Mouse (Mus musculus) liver, embryonic 12.5 days (tissue): ENCODE data around the gene Ptdss2. TPM values are rescaled to one million over a fixed set of nuclear protein-coding genes. Genes with fewer than 3 reads are reported as not detected.

Experiments used
- ATAC-seq: fragments of 200-750 bp; cut with Nextera tagmentation; 2 replicates; pipeline ENCODE4 v1.8.0; 2017; ENCODE audit warnings: moderate number of reproducible peaks, mild to moderate bottlenecking, moderate library complexity
- H3K27ac ChIP-seq: fragments of 300-500 bp; sonication (generic); 2 replicates; pipeline ENCODE4 v1.5.1; 2016; ENCODE audit warnings: mild to moderate bottlenecking
- H3K27me3 ChIP-seq: fragments of 300-500 bp; sonication (generic); replicated peaks from 2 replicates; pipeline ENCODE4 v1.6.1; 2016; ENCODE audit warnings: mild to moderate bottlenecking, moderate library complexity
- H3K36me3 ChIP-seq: fragments of 300-500 bp; sonication (generic); 2 replicates; pipeline ENCODE4 v1.6.1; 2016; ENCODE audit warnings: mild to moderate bottlenecking, moderate library complexity
- H3K4me1 ChIP-seq: fragments of 300-500 bp; sonication (generic); 2 replicates; pipeline ENCODE4 v1.6.1; 2016
- H3K4me2 ChIP-seq: fragments of 300-500 bp; sonication (generic); 2 replicates; pipeline ENCODE4 v1.6.1; 2016; ENCODE audit warnings: mild to moderate bottlenecking, moderate library complexity
- H3K4me3 ChIP-seq: fragments of 300-500 bp; sonication (generic); 2 replicates; pipeline ENCODE4 v1.5.1; 2016; ENCODE audit warnings: mild to moderate bottlenecking, moderate library complexity
- H3K9ac ChIP-seq: fragments of 300-500 bp; sonication (generic); 2 replicates; pipeline ENCODE4 v1.6.1; 2016; ENCODE audit warnings: mild to moderate bottlenecking, moderate library complexity
- H3K9me3 ChIP-seq: fragments of 300-500 bp; sonication (generic); replicated peaks from 2 replicates; pipeline ENCODE4 v1.6.1; 2016; ENCODE audit warnings: mild to moderate bottlenecking, moderate library complexity
- WGBS: fragments of 180-500 bp; shearing (Covaris S2); methylation state at CpG from one replicate; pipeline ENCODE4 v1.1.7; 2016; ENCODE audit not compliant: insufficient replicate concordance; 5-methylcytosine and 5-hydroxymethylcytosine counted together
- polyA plus RNA-seq: library from polyadenylated mRNA; unstranded; fragments of >200 nt; fragmentation: Nextera tagmentation; extraction: Ambion mirVana; gene quantifications from 2 replicates; pipeline ENCODE4 v1.2.1, GENCODE M21; 2016

Gene Ptdss2
- polyA plus RNA-seq, 1 experiment from 2014 or later = 159 TPM

DNA sequence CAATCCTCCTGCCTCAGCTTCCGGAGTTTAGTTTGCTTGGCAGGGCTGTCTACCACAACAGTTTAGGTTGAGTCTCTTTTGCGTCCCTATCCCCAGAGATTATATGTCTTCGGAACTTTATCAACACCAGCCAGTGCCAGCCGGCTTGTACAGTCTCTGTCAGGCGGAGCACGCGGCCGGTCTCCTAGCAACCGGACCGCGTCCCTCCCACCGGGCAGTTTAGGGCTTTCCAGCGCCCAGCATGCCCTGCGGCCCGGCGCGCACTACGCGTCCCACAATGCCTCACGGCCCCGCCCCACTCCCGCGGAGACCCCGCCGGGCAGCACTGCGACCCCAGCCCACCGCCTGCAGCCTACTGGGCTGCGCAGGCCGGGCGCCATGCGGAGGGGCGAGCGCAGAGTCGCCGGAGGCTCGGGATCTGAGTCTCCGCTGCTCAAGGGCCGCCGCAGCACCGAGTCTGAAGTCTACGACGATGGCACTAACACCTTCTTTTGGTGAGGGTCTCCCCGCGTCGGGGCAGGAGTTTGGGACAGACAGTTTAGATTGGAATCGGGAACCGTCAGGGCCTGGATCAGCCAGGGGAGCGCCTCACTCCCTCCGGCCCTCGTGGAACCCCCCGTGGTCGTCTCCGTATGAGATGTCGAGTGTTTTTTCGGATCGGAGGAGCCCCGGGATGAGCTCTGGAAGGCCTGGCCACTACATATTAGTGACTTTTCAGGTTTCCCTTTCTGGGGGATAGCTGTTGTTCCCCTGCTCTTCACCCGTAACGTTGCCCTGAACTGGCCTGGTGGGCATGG is 9.0 kb downstream of the Ptdss2 start:
- H3K4me3 ChIP-seq = peak overlapping the region; percentile 90
- peaks cover 86% of the 10 kb centered on the region for H3K4me1 ChIP-seq
- peak; percentile 88 for ATAC-seq
- H3K9ac ChIP-seq = peak overlapping the region; percentile 93
- WGBS = 1% methylated on average over 59 of the region's 59 CpGs
- no peaks in the 10 kb centered on the region for H3K27me3 ChIP-seq
- peak overlapping the region; percentile 77 for H3K4me2 ChIP-seq
- H3K9me3 ChIP-seq = no peaks in the 10 kb centered on the region
- H3K27ac ChIP-seq = peak overlapping the region; percentile 99
- peaks cover 26% of the 10 kb centered on the region for H3K36me3 ChIP-seq

- Histone ChIP-seq H3K4me3 (peak overlapping the region; percentile 90), H3K9me3 (no peaks in the 10 kb centered on the region), H3K9ac (peak overlapping the region; percentile 93), H3K36me3 (peaks cover 35% of the 10 kb centered on the region), H3K4me1 (peaks cover 86% of the 10 kb centered on the region), H3K27ac (peak overlapping the region; percentile 99), H3K4me2 (peak overlapping the region; percentile 77), H3K27me3 (no peaks in the 10 kb centered on the region)
- WGBS = 30% methylated on average over 12 of the region's 12 CpGs
- ATAC-seq = peak; percentile 87
These were observed 9.9 kb downstream of the Ptdss2 start for GRCm38 (mm10) chr7:141131904-141132755.

DNA sequence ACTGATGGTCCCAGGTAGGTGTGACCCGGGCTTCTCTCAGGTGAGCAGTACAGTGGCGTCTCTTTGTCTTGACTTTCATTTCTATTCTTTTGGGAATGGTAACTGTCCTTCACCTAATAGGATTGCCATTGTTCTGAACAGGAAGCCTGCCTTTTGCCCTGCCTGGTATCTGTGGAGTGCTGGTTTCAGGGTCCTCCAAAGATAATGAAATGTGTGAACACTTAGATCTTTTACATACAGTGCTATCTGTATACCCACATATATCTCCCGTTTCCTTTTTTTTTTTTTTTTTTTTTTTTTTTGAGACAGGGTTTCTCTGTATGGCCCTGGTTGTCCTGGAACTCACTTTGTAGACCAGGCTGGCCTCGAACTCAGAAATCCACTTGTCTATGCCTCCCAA is 19.1 kb downstream of the Ptdss2 start:
- Histone ChIP-seq H3K9ac (no peak overlapping the region), H3K9me3 (no peaks in the 10 kb centered on the region), H3K27ac (0 out of 2 replicates have a peak overlapping the region, but pooled peaks have one; percentile 31), H3K27me3 (no peaks in the 10 kb centered on the region), H3K36me3 (peaks cover 100% of the 10 kb centered on the region), H3K4me2 (peak overlapping the region; percentile 20), H3K4me1 (peaks cover 99% of the 10 kb centered on the region), H3K4me3 (no peak overlapping the region)
- ATAC-seq = 0 out of 2 replicates have a peak, but pooled peaks have one; percentile 19
- WGBS = 64% methylated on average over 4 of the region's 4 CpGs

DNA sequence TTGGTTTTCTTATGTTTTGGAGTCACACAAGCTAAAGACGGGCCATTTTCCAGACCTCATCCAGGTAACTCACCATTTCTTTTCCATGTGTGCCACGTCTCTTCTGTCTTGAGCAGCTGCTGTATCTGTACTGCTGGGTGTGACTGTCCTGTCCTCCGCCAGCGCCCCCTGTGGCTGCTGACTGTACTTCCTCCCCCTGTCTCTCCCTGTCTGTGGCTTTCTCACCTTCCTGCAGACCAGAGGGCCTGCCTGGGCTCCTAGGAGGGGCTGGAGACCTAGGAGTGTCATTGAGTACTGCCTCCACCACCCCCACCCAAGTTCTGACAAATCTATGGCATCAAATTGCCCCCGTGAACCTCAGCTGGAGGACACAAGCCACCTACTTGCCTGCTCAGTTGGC is 20.9 kb downstream of the Ptdss2 start:
- WGBS = 51% methylated on average over 5 of the region's 5 CpGs
- peak overlapping the region; percentile 37 for H3K27ac ChIP-seq
- no peak overlapping the region for H3K9ac ChIP-seq
- peaks cover 100% of the 10 kb centered on the region for H3K4me1 ChIP-seq
- H3K4me3 ChIP-seq = no peak overlapping the region
- H3K27me3 ChIP-seq = no peaks in the 10 kb centered on the region
- 0 out of 2 replicates have a peak overlapping the region, but pooled peaks have one; percentile 4 for H3K4me2 ChIP-seq
- no peaks in the 10 kb centered on the region for H3K9me3 ChIP-seq
- peaks cover 100% of the 10 kb centered on the region for H3K36me3 ChIP-seq
- no peak for ATAC-seq

- Histone ChIP-seq H3K9ac (no peak overlapping the region), H3K9me3 (no peaks in the 10 kb centered on the region), H3K27ac (peak overlapping the region; percentile 1; the same call in 1 of the 2 replicates), H3K4me3 (no peak overlapping the region), H3K27me3 (no peaks in the 10 kb centered on the region), H3K4me1 (peaks cover 93% of the 10 kb centered on the region), H3K36me3 (peaks cover 100% of the 10 kb centered on the region), H3K4me2 (no peak overlapping the region)
- ATAC-seq = no peak
- WGBS = 87% methylated on average over 2 of the region's 2 CpGs
These were observed 21.7 kb downstream of the Ptdss2 start for GRCm38 (mm10) chr7:141143861-141144260.

GRCm38 (mm10) chr7:141144650-141145049 is 22.5 kb downstream of the Ptdss2 start:
- Histone ChIP-seq H3K27ac (peak overlapping the region; percentile 86), H3K9me3 (no peaks in the 10 kb centered on the region), H3K36me3 (peaks cover 99% of the 10 kb centered on the region), H3K4me2 (no peak overlapping the region), H3K4me1 (peaks cover 86% of the 10 kb centered on the region), H3K9ac (no peak overlapping the region), H3K27me3 (no peaks in the 10 kb centered on the region), H3K4me3 (no peak overlapping the region)
- no peak for ATAC-seq
- WGBS = 78% methylated on average over 3 of the region's 3 CpGs

- no peaks in the 10 kb centered on the region for H3K9me3 ChIP-seq
- H3K27me3 ChIP-seq = no peaks in the 10 kb centered on the region
- ATAC-seq = no peak
- H3K27ac ChIP-seq = peak overlapping the region; percentile 86
- H3K4me3 ChIP-seq = 0 out of 2 replicates have a peak overlapping the region, but pooled peaks have one; percentile 2
- peaks cover 99% of the 10 kb centered on the region for H3K36me3 ChIP-seq
- peaks cover 78% of the 10 kb centered on the region for H3K4me1 ChIP-seq
- H3K4me2 ChIP-seq = peak overlapping the region; percentile 45
- H3K9ac ChIP-seq = peak overlapping the region; percentile 53
- WGBS = 45% methylated on average over 1 of the region's 1 CpGs
These were observed 23.2 kb downstream of the Ptdss2 start for GRCm38 (mm10) chr7:141145403-141145802.

DNA sequence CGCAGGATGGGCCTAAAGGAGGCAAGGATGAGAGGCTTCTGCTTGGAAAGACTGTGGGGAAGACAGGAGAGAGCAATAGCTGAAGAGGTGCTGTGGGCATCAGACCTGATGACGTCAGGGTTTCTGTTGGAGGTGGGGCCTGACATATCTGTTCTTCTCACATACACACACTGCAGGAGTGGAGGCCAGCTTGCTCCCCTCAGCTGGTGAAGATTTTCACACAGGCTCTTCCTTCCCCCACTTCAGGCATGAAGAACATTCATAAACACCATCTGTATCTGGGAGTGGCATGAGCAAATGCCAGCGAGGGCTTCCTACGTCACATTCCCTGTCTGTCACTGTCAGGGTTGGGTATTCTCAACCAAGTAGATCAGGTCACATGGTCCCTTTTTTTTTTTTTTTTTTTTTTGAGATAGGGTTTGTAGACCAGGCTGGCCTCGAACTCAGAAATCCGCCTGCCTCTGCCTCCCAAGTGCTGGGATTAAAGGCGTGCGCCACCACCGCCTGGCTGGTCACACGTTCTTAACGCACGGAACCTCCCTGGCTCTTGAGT is 23.9 kb downstream of the Ptdss2 start:
- Histone ChIP-seq H3K4me2 (peak overlapping the region; percentile 45), H3K9ac (peak overlapping the region; percentile 53), H3K4me3 (peak overlapping the region; percentile 14; the same call in 1 of the 2 replicates), H3K9me3 (no peaks in the 10 kb centered on the region), H3K27me3 (no peaks in the 10 kb centered on the region), H3K4me1 (peaks cover 71% of the 10 kb centered on the region), H3K36me3 (peaks cover 99% of the 10 kb centered on the region), H3K27ac (peak overlapping the region; percentile 86)
- 71% methylated on average over 12 of the region's 12 CpGs for WGBS
- ATAC-seq = peak; percentile 87

DNA sequence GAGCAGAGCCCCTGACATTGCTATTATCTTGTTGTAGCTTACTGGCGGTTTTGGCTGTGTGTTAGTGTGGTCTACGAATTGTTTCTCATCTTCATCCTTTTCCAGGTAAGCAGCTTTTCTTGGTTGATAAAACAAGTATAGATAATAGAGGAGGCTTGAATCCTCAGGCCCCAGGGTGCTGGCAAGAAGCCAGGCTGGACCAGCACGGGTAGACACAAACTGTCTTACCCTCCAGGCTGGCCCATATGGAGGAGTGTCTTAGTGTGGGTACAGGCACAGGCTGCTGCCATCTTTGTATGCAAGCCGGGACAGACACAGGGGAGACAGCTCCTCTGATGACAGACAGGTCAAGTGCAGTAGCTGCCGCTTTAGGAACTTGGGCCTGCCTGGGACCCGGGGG is 24.9 kb downstream of the Ptdss2 start:
- H3K36me3 ChIP-seq = peaks cover 99% of the 10 kb centered on the region
- ATAC-seq = peak; percentile 18; the same call in 1 of the 2 replicates
- peak overlapping the region; percentile 45 for H3K4me2 ChIP-seq
- H3K27ac ChIP-seq = peak overlapping the region; percentile 86
- peak overlapping the region; percentile 52 for H3K9ac ChIP-seq
- peak overlapping the region; percentile 14; the same call in 1 of the 2 replicates for H3K4me3 ChIP-seq
- H3K27me3 ChIP-seq = no peaks in the 10 kb centered on the region
- 62% methylated on average over 6 of the region's 6 CpGs for WGBS
- peaks cover 62% of the 10 kb centered on the region for H3K4me1 ChIP-seq
- no peaks in the 10 kb centered on the region for H3K9me3 ChIP-seq

- H3K9me3 ChIP-seq = no peaks in the 10 kb centered on the region
- H3K4me3 ChIP-seq = no peak overlapping the region
- H3K36me3 ChIP-seq = peaks cover 99% of the 10 kb centered on the region
- peaks cover 46% of the 10 kb centered on the region for H3K4me1 ChIP-seq
- no peak for ATAC-seq
- H3K27ac ChIP-seq = peak overlapping the region; percentile 86; the same call in 1 of the 2 replicates
- H3K4me2 ChIP-seq = no peak overlapping the region
- no peak overlapping the region for H3K9ac ChIP-seq
- H3K27me3 ChIP-seq = no peaks in the 10 kb centered on the region
- WGBS = 71% methylated on average over 4 of the region's 4 CpGs
These were observed 26.5 kb downstream of the Ptdss2 start for GRCm38 (mm10) chr7:141148639-141149038.

- Histone ChIP-seq H3K9ac (no peak overlapping the region), H3K27me3 (no peaks in the 10 kb centered on the region), H3K9me3 (no peaks in the 10 kb centered on the region), H3K4me1 (0 out of 2 replicates have a peak, but pooled peaks cover 4% of the 10 kb centered on the region), H3K4me2 (no peak overlapping the region), H3K36me3 (peaks cover 97% of the 10 kb centered on the region), H3K4me3 (no peak overlapping the region), H3K27ac (no peak overlapping the region)
- ATAC-seq = no peak
- 94% methylated on average over 9 of the region's 9 CpGs for WGBS
These were observed 33.2 kb downstream of the Ptdss2 start for GRCm38 (mm10) chr7:141155362-141155761.
